In genomic region chr3:61363161-61363988, GRCm38 (mm10) we compare ENCODE assay signal across 7 mouse cellular contexts. TPM values are rescaled to one million over a fixed set of nuclear protein-coding genes. Genes with fewer than 3 reads are reported as not detected.
DNase-seq lines count a peak whose midpoint lies in the region; ATAC-seq lines count a peak whose summit lies in the region.

No protein-coding gene starts in this region.

- H3K9ac ChIP-seq in embryonic facial prominence, embryonic 12.5 days, result peak overlapping the region; percentile 65
- H3K9ac ChIP-seq in limb, embryonic 11.5 days (ENCODE audit: low read length), result peak overlapping the region; percentile 60
- peak overlapping the region; percentile 63 for H3K9ac ChIP-seq in midbrain, embryonic 14.5 days (replicated peaks; ENCODE audit: low read length)

- peak overlapping the region; percentile 92 for H3K27ac ChIP-seq in embryonic facial prominence, embryonic 12.5 days
- peak overlapping the region; percentile 24 for H3K27ac ChIP-seq in limb, embryonic 11.5 days (replicated peaks; ENCODE audit: low read depth, low read length)
- H3K27ac ChIP-seq in midbrain, embryonic 14.5 days (replicated peaks; ENCODE audit: low read depth, low read length), result peak overlapping the region; percentile 89

- peak; percentile 85 for DNase-seq in adrenal gland, postnatal 25 days
- DNase-seq in heart, adult 11 months, result peak; percentile 100
- DNase-seq in kidney, adult 18-20 months, result peak; percentile 81
- DNase-seq in limb, embryonic 11.5 days (ENCODE audit: low spot score), result peak; percentile 92
- peak; percentile 94 for DNase-seq in midbrain, embryonic 14.5 days
- peak; percentile 60 to 63 for DNase-seq in spleen, adult 18-20 months

- peak overlapping the region; percentile 86 for H3K4me2 ChIP-seq in embryonic facial prominence, embryonic 12.5 days (replicated peaks)
- peak overlapping the region; percentile 70 for H3K4me2 ChIP-seq in limb, embryonic 11.5 days (ENCODE audit: low read depth, severe bottlenecking)
- H3K4me2 ChIP-seq in midbrain, embryonic 14.5 days (ENCODE audit: low read length), result peak overlapping the region; percentile 71

- WGBS in embryonic facial prominence, embryonic 12.5 days, result under 1% methylated on average over 30 of the region's 30 CpGs
- under 1% methylated on average over 30 of the region's 30 CpGs for WGBS in limb, embryonic 11.5 days
- WGBS in midbrain, embryonic 14.5 days, result under 1% methylated on average over 30 of the region's 30 CpGs

- H3K4me3 ChIP-seq in embryonic facial prominence, embryonic 12.5 days, result peak overlapping the region; percentile 82
- peak overlapping the region; percentile 87 for H3K4me3 ChIP-seq in limb, embryonic 11.5 days (ENCODE audit: low read depth, low read length)
- peak overlapping the region; percentile 61 for H3K4me3 ChIP-seq in midbrain, embryonic 14.5 days (replicated peaks; ENCODE audit: low read depth, low read length)

- 0 out of 2 replicates have a peak, but pooled peaks cover 6% of the 10 kb centered on the region for H3K4me1 ChIP-seq in embryonic facial prominence, embryonic 12.5 days
- H3K4me1 ChIP-seq in limb, embryonic 11.5 days (ENCODE audit: control insufficient read depth, insufficient read depth, low read length), result 0 out of 2 replicates have a peak, but pooled peaks cover 3% of the 10 kb centered on the region
- H3K4me1 ChIP-seq in midbrain, embryonic 14.5 days (ENCODE audit: control insufficient read depth, insufficient read depth, low read length), result peaks cover 23% of the 10 kb centered on the region

- no peaks in the 10 kb centered on the region for H3K9me3 ChIP-seq in embryonic facial prominence, embryonic 12.5 days
- H3K9me3 ChIP-seq in limb, embryonic 11.5 days (ENCODE audit: control insufficient read depth, low read length), result no peaks in the 10 kb centered on the region
- no peaks in the 10 kb centered on the region for H3K9me3 ChIP-seq in midbrain, embryonic 14.5 days (ENCODE audit: control insufficient read depth, low read length)

- no peaks in the 10 kb centered on the region for H3K36me3 ChIP-seq in embryonic facial prominence, embryonic 12.5 days
- no peaks in the 10 kb centered on the region for H3K36me3 ChIP-seq in limb, embryonic 11.5 days (ENCODE audit: control insufficient read depth, insufficient read depth, low read length)
- H3K36me3 ChIP-seq in midbrain, embryonic 14.5 days (ENCODE audit: control insufficient read depth, insufficient read depth, low read length), result no peaks in the 10 kb centered on the region

- no peaks in the 10 kb centered on the region for H3K27me3 ChIP-seq in embryonic facial prominence, embryonic 12.5 days
- no peaks in the 10 kb centered on the region for H3K27me3 ChIP-seq in limb, embryonic 11.5 days (ENCODE audit: control insufficient read depth, insufficient read depth, low read length)
- no peaks in the 10 kb centered on the region for H3K27me3 ChIP-seq in midbrain, embryonic 14.5 days (ENCODE audit: control insufficient read depth, insufficient read depth, low read length)

- peak; percentile 97 for ATAC-seq in embryonic facial prominence, embryonic 12.5 days (ENCODE audit: insufficient number of reproducible peaks, insufficient read depth, low FRiP score, low TSS enrichment)
- ATAC-seq in limb, embryonic 11.5 days (ENCODE audit: insufficient number of reproducible peaks, low FRiP score, low TSS enrichment, low read depth), result peak; percentile 95
- ATAC-seq in midbrain, embryonic 14.5 days (ENCODE audit: low FRiP score, low TSS enrichment), result peak; percentile 89

RNA-seq across cellular contexts. Expression of gene Rap2b, which starts 1.9 kb away (rescaled TPM):
- total RNA-seq in adrenal gland, postnatal 25 days (2021), result 4.4 and 5.8 TPM in 2 replicates
- polyA plus RNA-seq in embryonic facial prominence, embryonic 12.5 days (2016; fragmentation: Nextera tagmentation; extraction: Ambion mirVana), result 18.3 and 19.4 TPM in 2 replicates
- 10.2 and 10.8 TPM in 2 replicates for polyA plus RNA-seq in limb, embryonic 11.5 days (2014; fragmentation: Nextera tagmentation; extraction: Ambion mirVana)
- 12.6 and 13.2 TPM in 2 replicates for polyA plus RNA-seq in midbrain, embryonic 14.5 days (2014; fragmentation: Nextera tagmentation; extraction: Ambion mirVana)

RNA-seq across cellular contexts. Expression of gene B430305J03Rik, which starts 2.4 kb away (rescaled TPM):
- 0.09 TPM in 1 of 2 replicates, not detected in the other for total RNA-seq in adrenal gland, postnatal 25 days (2021)
- polyA plus RNA-seq in embryonic facial prominence, embryonic 12.5 days (2016; fragmentation: Nextera tagmentation; extraction: Ambion mirVana), result not detected in 2 replicates
- not detected in 2 replicates for polyA plus RNA-seq in limb, embryonic 11.5 days (2014; fragmentation: Nextera tagmentation; extraction: Ambion mirVana)
- not detected in 2 replicates for polyA plus RNA-seq in midbrain, embryonic 14.5 days (2014; fragmentation: Nextera tagmentation; extraction: Ambion mirVana)

Comparison
In these comparisons a context has a peak if more than half of its experiments do, and no peak if none do; other contexts are left out.
1. Peak in every context shown above with its lines: DNase-seq, ATAC-seq, H3K4me3 ChIP-seq and H3K27ac ChIP-seq.
2. H3K27ac ChIP-seq: peak in every context shown above with its lines; median percentile 92 in embryonic facial prominence, embryonic 12.5 days; 89 in midbrain, embryonic 14.5 days; 24 in limb, embryonic 11.5 days.